Mouse (Mus musculus): ENCODE measurements around the gene Gpr132. TPM values are rescaled to one million over a fixed set of nuclear protein-coding genes. Genes with fewer than 3 reads are reported as not detected.

Gene Gpr132
- total RNA-seq (2021), result 0.12 TPM in 1 of 2 replicates, not detected in the other
- long read RNA-seq, result 0 reads

DNA sequence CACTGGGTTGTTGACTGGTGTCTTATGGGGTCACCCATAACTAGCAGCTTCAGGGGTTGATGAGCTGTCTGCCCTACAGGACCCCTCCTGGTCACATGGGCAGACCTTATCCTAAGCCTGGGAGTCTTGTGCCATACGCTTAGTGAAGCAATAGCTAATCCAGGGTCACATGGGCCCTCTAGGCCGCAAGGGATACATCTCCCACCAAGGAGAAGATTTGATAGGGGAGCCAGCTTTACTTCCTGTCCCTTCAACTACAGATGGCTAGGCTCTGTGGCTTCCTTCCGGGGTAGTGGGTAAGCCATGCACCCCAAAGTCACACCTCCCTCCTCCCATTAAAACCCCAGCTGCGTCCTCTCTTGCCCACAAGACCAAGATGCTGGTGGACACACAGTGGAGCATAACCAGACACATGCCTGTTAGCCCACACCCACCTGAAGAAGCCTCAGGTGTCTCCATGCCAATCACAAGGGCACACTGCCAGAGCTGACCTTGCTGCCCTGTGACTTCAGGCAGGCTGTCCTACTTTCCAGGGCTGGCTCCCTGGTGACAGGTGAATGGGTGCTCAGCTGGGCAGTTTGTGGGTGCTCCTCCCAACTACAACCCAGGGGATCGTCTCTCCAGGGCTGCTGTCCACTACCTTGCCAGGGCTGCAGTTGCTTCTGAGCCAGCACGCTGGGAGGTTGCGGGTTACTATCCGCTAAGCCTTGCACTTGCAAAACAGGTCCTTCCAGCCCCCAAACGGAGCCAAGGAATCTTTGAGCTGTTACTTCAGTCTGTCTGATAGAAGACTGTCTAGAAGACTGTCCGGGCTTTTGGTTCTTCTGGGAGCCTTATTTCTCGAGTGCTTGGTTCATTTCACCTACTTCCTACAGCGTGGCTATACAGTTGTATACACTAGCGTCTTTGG is at the start of gene Gpr132:
Gene Gpr132 (minus strand): TSS at position 51 of the 910 bp plus-strand sequence.
- no peak for DNase-seq

DNA sequence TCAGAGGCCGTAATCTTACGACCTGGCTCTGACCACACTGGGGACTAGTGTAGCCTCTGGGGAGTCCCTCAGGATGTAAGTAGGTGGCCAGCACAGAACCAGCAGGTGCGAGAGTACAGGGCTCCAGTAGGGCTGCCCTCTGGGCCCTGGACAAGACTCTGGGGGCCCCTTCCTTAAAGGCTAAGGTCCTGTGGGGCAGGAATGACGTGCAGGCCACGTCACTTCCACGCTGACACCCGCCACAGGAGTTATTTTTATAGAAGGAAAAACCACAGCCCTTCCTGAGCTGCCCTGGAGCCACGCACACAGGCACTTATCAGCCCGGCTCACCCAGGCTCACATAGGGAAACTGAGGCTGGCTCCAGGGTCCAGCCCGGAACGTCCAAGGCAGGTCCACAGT is 49.5 kb upstream of the Gpr132 start:
- no peak for DNase-seq

DNA sequence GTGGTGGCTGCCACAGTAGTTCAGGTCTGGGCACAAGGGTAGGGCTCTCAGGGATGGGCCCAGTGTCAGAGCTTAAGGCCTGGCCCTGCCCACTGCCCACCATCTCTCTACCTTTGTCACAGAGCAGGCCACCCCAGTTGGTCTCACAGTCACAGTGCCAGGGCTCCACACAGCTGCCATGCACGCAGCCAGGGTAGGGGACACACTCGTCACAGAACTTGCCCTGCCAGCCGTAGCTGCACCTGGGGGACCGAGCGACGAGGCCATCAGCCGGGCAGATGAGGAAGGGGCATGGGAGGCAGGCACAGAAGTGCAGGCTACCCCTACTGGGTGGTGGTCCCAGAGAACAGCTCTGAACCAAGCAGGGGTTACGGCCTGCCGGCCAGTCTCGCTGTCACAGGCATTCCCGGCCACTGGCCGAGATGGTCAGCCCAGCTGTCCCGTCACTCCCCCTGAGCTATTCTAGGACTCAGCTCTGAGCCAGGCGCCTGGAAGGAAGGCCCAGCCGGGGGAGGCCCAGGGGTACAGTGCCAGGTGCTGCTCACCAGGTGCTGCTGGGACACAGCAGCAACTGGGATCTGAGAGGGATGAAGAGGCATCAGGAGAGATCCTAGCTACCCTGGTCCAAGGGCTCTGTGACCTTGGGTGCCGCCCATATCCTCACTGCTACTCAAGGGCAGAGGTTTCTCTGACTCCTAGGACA is 48.8 kb upstream of the Gpr132 start:
- no peak for DNase-seq

- DNase-seq, result no peak
These were observed 47.6 kb upstream of the Gpr132 start for GRCm38 (mm10) chr12:112915587-112915986.

DNA sequence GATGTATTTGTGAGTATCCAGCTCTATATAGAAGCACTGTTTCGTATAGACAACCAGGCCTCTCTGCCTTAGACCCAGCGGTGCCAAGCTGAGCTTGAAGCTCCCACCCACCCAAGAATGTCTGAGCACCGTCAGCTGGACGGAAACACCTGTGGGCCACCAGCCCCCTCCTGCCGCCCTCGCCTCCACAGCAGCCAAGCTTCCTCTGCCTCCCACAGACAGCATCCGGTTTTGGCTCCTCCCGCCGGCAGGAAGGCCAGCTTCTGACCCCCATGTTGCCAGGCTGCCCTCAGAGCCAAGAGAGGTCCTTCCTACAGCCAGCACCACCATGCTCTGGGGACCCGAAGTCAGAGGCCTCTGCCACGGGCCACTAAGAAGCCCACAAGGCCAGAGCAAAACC is 46.5 kb upstream of the Gpr132 start:
- DNase-seq, result no peak

DNA sequence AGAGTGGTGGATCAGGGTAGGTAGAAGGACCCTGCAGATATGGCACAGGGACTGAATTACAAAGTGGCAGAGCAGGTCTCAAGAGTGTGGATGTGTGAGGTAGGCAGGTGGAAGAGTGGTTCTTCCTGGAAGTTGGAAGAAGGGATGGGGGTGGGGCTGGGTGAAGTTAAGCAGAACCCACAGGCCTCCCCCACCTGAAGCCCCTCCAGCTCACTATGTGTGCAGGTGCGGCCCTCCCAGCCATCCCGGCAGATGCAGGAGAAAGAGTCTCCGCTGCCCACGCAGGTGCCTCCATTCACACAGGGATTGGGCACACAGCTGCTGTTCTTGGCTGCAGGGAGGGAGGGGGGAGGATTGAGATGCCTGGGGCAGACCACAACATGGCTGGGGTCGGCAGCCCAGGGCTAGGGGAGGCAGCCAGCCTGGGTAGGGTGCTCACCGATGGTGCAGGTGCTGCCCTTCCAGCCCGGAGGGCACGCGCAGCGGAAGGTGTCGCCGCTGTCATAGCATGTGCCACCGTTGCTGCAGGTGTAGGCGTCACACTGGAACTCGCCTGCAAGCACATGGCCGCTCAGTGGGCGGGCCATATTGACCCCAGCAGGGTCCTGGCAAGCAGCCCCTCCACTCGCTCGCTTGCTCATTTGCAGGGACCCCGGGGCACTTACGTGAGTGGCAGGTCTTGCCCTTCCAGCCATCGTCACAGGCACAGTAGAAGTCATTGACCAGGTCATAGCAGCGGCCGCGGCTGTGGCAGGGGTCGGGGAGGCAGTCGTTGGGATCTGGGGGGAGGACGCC is 45.1 kb upstream of the Gpr132 start:
- no peak for DNase-seq

DNA sequence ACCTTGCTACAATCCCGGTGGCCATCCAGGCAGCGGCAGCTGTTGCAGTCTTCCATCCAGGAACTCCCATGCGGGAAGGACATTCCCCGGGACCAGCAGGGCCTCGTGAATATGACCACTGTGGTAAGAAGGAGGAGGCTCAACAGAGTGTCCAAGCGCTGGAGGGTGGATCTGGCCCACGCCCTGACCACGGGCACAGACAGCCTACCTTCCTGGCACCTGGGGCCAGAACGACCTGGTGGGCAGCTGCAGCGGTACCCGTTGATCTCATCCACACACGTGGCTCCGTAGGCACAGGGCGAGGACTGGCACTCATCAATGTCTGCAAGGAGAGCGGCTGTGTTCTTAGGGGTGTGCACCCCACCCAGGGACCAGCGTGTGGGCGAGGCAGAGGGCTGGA is 43.7 kb upstream of the Gpr132 start:
- no peak for DNase-seq

GRCm38 (mm10) chr12:112908991-112909390 is 41.0 kb upstream of the Gpr132 start:
- no peak for DNase-seq

DNA sequence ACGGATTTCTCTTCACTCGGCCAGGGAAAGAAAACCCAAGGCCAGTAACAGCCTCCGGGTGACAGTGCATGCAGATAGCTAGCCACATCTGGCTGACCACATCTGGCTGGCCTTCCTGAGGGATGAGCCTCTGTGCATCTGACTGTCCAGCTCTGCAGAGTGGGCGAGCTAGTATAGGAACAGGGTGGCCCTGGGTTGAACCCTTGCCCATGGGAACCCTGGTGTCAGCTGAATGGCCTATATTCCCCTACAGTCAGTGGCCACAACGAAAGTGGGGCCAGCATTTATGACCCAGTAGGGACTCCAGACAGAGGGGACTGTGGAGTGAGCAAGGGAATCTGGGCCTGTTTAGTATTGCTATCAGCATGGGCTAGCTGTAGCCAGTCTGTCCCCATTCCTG is 37.0 kb upstream of the Gpr132 start:
- DNase-seq, result no peak

DNA sequence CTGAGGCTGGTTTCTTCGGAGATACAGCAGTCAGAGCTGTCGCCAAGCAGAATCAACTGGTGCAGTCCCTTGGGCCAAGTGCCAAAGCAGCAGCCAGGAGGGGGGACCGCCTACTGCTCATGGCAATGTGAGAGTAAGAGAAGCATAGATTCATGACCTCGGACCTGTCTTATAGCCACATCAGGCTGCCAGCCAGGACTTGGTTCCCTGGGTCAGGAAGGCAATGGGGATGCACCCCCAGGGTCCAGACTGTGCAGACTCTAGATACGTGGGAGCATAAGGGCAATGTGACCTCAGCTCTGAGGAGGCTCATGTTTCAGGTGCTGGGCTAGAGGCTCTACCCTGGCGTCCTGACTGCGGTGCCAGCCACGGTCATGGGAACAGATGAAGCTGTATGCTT is 35.9 kb upstream of the Gpr132 start:
- no peak for DNase-seq

DNA sequence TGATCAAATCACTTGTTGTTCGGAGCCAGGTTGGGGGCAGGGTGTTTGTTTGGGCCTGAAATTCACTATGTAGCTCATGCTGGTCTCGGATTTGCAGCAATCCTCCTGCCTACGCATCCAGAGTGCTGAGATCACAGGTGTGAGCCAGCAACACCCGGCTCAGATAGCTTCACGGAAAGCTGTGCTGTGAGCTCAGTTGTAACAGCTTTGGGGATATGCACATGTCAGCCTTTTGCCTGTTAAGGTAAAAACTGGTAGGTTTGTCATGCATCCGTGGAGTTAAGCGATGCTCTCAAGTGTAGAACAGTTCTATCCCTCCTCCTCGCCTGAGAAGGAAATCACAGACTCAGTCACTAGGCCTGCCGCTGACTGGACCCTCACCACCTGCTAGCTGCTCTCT is 32.6 kb upstream of the Gpr132 start:
- no peak for DNase-seq

- no peak for DNase-seq
These were observed 30.9 kb upstream of the Gpr132 start for GRCm38 (mm10) chr12:112898960-112899359.

GRCm38 (mm10) chr12:112898351-112898750 is 30.3 kb upstream of the Gpr132 start:
- DNase-seq, result no peak

- peak; percentile 42 for DNase-seq
These were observed 29.6 kb upstream of the Gpr132 start for GRCm38 (mm10) chr12:112897522-112898212.

DNA sequence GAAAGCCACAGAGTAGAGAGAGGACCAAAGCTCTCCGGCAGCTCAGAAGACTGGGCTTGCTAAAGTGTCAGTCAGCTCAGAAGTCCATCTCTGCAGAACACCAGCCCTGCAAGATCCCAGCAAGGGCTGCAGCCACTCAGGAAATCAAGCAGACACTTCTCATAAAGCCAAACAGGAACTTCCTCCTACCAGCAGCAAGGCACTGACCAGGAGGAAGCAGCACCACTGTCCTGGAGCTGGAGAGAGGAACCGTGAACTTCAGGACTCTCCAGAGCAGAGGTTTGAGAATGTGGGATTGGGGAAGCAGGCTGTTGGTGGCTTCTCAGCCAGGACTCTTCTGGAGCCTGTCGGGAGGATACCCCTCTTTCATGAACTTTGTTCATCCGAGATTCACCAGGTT is 26.9 kb upstream of the Gpr132 start:
- DNase-seq, result no peak

DNA sequence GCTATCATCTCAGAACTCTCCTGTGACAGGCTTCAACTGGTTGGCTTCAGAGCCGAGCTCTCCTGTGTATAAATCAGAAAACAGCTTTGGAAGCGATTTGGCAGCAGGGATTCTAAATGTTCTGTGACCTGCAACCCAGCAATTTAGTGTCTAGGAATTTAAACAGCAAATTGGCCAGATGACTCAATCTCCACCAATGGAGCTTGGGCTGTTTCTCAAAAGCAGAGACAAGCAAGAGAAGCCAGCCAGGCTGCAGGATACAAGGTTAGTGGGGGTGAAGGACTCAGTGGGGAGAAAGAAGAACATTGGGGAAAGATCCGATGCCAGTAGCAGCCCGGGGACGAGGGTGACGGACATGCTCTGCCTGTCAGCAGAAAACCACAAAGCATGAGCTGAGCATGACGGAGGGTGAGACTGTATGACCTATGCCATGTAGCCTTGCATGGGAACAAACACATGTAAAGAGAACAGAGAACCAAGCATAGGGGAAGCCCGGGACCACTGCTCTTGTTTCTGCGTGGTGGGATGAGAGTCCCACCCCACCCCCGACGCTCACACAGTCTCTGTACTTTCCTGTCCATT is 26.4 kb upstream of the Gpr132 start:
- DNase-seq, result no peak

GRCm38 (mm10) chr12:112885465-112885864 is 17.4 kb upstream of the Gpr132 start:
- DNase-seq, result no peak

GRCm38 (mm10) chr12:112881301-112881815 is 13.3 kb upstream of the Gpr132 start:
- no peak for DNase-seq

DNA sequence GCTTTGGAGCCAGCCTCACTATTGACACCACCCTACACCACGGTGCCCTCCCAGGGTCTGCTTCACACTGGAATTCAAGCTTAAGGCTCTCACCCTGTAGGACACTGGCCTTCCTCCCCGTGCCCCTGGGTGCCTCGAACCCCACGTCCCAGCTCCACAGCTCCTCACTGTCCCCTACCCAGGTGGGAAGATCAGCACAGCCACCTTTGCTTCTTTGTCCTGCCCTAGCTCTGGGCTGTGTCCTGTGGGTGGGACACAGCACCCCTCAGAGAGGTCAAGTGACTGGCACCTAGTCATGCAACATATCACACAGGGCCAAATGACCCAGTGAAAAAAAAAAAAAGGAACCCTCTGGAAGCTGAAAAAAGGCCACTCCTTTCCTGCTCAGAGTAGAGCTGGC is 12.6 kb upstream of the Gpr132 start:
- no peak for DNase-seq

DNA sequence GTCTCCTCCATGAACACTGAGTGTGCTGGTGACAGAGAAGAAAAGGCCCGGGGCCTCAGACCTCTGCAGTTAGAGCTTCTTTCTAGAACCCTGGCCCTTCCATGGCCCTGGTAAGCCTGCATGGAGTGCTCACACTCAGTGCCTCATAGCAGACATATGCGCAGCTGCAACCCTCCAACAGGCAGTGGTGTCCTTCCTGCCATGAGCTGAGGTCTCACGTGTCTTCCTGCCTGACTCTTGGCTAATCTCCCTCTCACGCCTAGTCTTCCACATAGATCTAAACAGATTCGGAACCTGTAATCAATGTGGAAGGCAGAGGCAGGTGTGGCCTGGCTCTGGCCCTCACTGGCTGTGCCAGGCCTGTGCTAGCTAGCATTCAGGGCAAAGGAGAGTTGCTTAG is 11.7 kb upstream of the Gpr132 start:
- DNase-seq, result no peak

DNA sequence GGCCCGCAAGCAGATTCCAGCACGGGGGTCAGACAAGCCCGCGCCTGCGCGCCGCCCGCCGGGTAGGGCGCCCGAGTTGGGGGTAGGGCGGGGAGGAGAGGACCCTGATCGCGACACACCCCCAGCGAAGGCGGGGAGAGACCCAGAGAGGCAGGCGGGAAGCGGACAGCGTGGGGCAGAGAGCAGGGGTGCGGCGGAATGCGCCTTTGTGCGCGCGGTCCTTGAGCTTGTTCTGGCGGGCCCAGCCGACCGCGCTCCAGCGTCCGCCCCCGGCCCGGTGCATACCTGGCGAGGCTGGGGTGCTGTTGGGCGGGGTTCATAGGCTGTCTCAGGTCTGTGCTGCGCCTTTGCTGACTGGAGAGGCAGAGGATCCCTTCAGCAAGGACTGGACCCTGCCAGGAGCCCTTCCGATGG is 9.6 kb upstream of the Gpr132 start:
- DNase-seq, result no peak

Data from adrenal gland, postnatal 25 days (tissue).